Mouse (Mus musculus) lung, postnatal 0 days (tissue): Measurements from ENCODE around the gene Lrrfip2.

ENCODE experiments used
- CTCF ChIP-seq: IDR thresholded peaks from 2 replicates; pipeline ENCODE4 v1.5.1; 2016; ENCODE audit warnings: antibody characterized with exemption, mild to moderate bottlenecking
- EP300 ChIP-seq: IDR thresholded peaks from 2 replicates; pipeline ENCODE4 v1.6.1; 2016; ENCODE audit warnings: antibody characterized with exemption, mild to moderate bottlenecking, control low read depth

GRCm38 (mm10) chr9:111204601-111205375, 87.4 kb downstream of the Lrrfip2 start:
- no peak for TF ChIP-seq CTCF
- no peak for TF ChIP-seq EP300
